Mouse (Mus musculus) heart, embryonic 12.5 days (tissue): ENCODE results near the gene Rfc2. TPM values are rescaled to one million over a fixed set of nuclear protein-coding genes. Genes with fewer than 3 reads are reported as not detected.

Experiments
- ATAC-seq: fragments of 200-750 bp; cut with Nextera tagmentation; 2 replicates; pipeline ENCODE4 v1.8.0; 2017; ENCODE audit warnings: moderate TSS enrichment, moderate library complexity; ENCODE audit not compliant: insufficient number of reproducible peaks, low FRiP score
- H3K27ac ChIP-seq: fragments of 300-500 bp; sonication (generic); 2 replicates; pipeline ENCODE4 v1.5.1; 2016; ENCODE audit warnings: mild to moderate bottlenecking, moderate library complexity; ENCODE audit not compliant: poor library complexity, severe bottlenecking
- H3K27me3 ChIP-seq: fragments of 300-500 bp; sonication (generic); replicated peaks from 2 replicates; pipeline ENCODE4 v1.6.1; 2016; ENCODE audit warnings: mild to moderate bottlenecking, moderate library complexity
- H3K36me3 ChIP-seq: fragments of 300-500 bp; sonication (generic); 2 replicates; pipeline ENCODE4 v1.6.1; 2016; ENCODE audit warnings: mild to moderate bottlenecking, moderate library complexity
- H3K4me1 ChIP-seq: fragments of 300-500 bp; sonication (generic); replicated peaks from 2 replicates; pipeline ENCODE4 v1.6.1; 2016; ENCODE audit warnings: mild to moderate bottlenecking
- H3K4me2 ChIP-seq: fragments of 300-500 bp; sonication (generic); 2 replicates; pipeline ENCODE4 v1.6.1; 2016; ENCODE audit warnings: mild to moderate bottlenecking, moderate library complexity
- H3K4me3 ChIP-seq: fragments of 300-500 bp; sonication (generic); 2 replicates; pipeline ENCODE4 v1.5.1; 2016; ENCODE audit warnings: mild to moderate bottlenecking
- H3K9ac ChIP-seq: fragments of 300-500 bp; sonication (generic); 2 replicates; pipeline ENCODE4 v1.6.1; 2016; ENCODE audit warnings: mild to moderate bottlenecking, moderate library complexity
- H3K9me3 ChIP-seq: fragments of 300-500 bp; sonication (generic); replicated peaks from 2 replicates; pipeline ENCODE4 v1.6.1; 2016; ENCODE audit warnings: mild to moderate bottlenecking, moderate library complexity
- WGBS: fragments of 180-500 bp; shearing (Covaris S2); methylation state at CpG from one replicate; pipeline ENCODE4 v1.1.7; 2016; 5-methylcytosine and 5-hydroxymethylcytosine counted together
- polyA plus RNA-seq: library from polyadenylated mRNA; unstranded; fragments of >200 nt; fragmentation: Nextera tagmentation; extraction: Ambion mirVana; gene quantifications from 2 replicates; pipeline ENCODE4 v1.2.1, GENCODE M21; 2016

Gene Rfc2
- polyA plus RNA-seq, 1 experiment from 2014 or later: 199 TPM

DNA sequence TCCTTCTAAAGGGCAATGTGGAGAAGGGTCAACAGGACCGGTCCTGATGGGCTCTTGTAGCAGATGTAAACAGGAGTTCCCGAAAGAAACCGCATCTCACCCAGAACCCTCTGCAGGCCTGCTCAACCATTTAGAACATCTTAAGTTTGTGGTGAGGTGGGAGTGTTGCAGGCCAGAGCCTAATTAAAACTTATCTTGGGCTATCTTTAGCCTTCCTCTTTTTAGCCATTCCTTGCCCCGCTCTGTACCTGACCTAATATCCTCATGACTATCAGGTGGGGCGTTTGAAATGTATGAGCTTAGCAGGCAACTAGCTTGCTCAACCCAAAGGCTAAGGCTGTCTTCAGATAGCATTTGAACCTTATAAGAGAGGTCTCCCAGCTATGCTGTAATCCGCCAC, 15.5 kb upstream of the Rfc2 start:
- Histone ChIP-seq H3K9me3 (no peaks in the 10 kb centered on the region; the same call in 1 of the 2 replicates), H3K27ac (no peak overlapping the region), H3K4me3 (no peak overlapping the region), H3K36me3 (no peaks in the 10 kb centered on the region), H3K27me3 (no peaks in the 10 kb centered on the region), H3K4me1 (no peaks in the 10 kb centered on the region), H3K4me2 (no peak overlapping the region), H3K9ac (no peak overlapping the region)
- no peak for ATAC-seq
- 79% methylated on average over 6 of the region's 6 CpGs for WGBS

GRCm38 (mm10) chr5:134567445-134567844, 13.7 kb upstream of the Rfc2 start:
- Histone ChIP-seq H3K4me3 (no peak overlapping the region), H3K9me3 (no peaks in the 10 kb centered on the region), H3K27me3 (no peaks in the 10 kb centered on the region), H3K36me3 (no peaks in the 10 kb centered on the region), H3K9ac (no peak overlapping the region), H3K4me1 (peaks cover 5% of the 10 kb centered on the region), H3K27ac (no peak overlapping the region), H3K4me2 (no peak overlapping the region)
- no peak for ATAC-seq
- 63% methylated on average over 4 of the region's 4 CpGs for WGBS

- H3K27ac ChIP-seq: no peak overlapping the region
- ATAC-seq: no peak
- 62% methylated on average over 3 of the region's 3 CpGs for WGBS
- H3K4me3 ChIP-seq: no peak overlapping the region
- no peaks in the 10 kb centered on the region for H3K36me3 ChIP-seq
- H3K9ac ChIP-seq: no peak overlapping the region
- no peak overlapping the region for H3K4me2 ChIP-seq
- no peaks in the 10 kb centered on the region for H3K27me3 ChIP-seq
- peaks cover 11% of the 10 kb centered on the region for H3K4me1 ChIP-seq
- no peaks in the 10 kb centered on the region for H3K9me3 ChIP-seq
Observed at GRCm38 (mm10) chr5:134568030-134568429, 13.1 kb upstream of the Rfc2 start.

DNA sequence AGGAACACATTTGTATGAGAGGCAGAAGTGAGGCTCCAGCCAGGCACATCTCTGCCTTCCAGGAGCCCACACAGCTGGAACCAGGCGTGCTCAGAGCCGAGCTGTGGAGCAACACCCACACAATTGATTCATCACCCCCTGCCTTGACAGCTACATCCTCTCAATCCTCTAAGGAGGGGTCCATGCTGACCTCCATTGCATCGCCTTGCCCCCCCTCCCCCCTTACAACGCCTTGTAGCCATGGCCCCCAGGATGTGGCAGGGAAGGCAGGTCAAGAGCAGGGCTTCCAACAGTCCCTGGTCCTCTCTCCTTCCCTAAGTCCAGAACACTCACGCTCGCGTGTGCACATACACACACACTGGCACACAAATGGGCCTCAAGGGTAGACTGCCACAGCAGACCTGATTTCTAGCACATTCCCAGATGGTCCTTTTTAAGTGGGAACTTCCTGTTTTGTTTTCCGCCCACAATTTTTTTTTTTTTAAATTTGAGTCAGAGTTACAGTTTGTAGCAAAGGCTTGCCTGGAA, 12.1 kb upstream of the Rfc2 start:
- H3K9ac ChIP-seq: no peak overlapping the region
- H3K27me3 ChIP-seq: no peaks in the 10 kb centered on the region
- H3K9me3 ChIP-seq: no peaks in the 10 kb centered on the region
- no peaks in the 10 kb centered on the region for H3K36me3 ChIP-seq
- H3K4me2 ChIP-seq: no peak overlapping the region
- no peak for ATAC-seq
- peak overlapping the region; percentile 29; the same call in 1 of the 2 replicates for H3K27ac ChIP-seq
- H3K4me1 ChIP-seq: peaks cover 13% of the 10 kb centered on the region
- WGBS: 50% methylated on average over 8 of the region's 8 CpGs
- H3K4me3 ChIP-seq: no peak overlapping the region

DNA sequence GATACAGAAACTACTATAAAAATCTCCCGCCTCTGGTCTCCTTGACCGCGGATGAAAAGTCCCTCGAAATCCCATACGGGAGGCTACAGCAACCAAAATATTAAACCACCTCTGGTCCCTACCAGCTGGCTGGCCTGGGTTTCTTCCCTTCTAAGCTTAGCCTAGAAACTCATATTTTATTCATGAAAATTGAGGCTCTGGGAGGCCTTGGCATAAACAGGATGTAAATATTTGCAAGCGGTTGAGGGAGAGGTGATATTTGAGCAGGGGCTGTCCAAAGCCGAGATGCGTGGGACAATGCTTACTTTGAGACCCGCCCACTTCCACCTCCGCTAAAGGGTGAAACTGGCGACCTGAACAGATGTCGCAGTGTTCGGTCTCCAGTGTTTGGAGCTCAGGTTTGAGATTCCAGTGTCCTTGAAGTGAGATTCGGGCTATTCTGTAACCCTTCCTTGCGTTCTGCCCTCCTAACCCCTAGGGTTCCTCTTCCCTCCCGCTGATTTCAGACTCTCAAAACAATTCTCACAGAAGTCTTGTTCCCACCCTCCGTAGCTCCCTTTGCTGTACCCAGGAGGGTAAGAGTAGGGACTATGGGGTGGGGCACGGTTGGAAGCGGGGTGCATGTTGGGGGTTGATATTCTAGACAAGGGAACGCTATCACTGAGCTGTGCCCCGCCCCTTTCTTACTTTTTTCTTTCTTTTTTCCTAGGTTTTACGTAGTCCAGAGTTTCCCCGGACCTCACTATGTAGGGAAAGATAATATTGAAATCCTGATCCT, 9.2 kb upstream of the Rfc2 start:
- ATAC-seq: peak; percentile 68; the same call in 1 of the 2 replicates
- Histone ChIP-seq H3K27me3 (no peaks in the 10 kb centered on the region), H3K4me1 (peaks cover 13% of the 10 kb centered on the region), H3K27ac (peak overlapping the region; percentile 61), H3K9ac (peak overlapping the region; percentile 71), H3K9me3 (no peaks in the 10 kb centered on the region), H3K36me3 (no peaks in the 10 kb centered on the region), H3K4me3 (peak overlapping the region; percentile 57), H3K4me2 (peak overlapping the region; percentile 93)
- WGBS: under 1% methylated on average over 23 of the region's 23 CpGs

GRCm38 (mm10) chr5:134572508-134573214, 8.5 kb upstream of the Rfc2 start:
- Histone ChIP-seq H3K27ac (peak overlapping the region; percentile 61; the same call in 1 of the 2 replicates), H3K4me3 (peak overlapping the region; percentile 57), H3K9ac (peak overlapping the region; percentile 71), H3K9me3 (no peaks in the 10 kb centered on the region), H3K4me2 (peak overlapping the region; percentile 93), H3K36me3 (no peaks in the 10 kb centered on the region), H3K4me1 (peaks cover 13% of the 10 kb centered on the region), H3K27me3 (no peaks in the 10 kb centered on the region)
- ATAC-seq: no peak
- WGBS: 30% methylated on average over 10 of the region's 10 CpGs

DNA sequence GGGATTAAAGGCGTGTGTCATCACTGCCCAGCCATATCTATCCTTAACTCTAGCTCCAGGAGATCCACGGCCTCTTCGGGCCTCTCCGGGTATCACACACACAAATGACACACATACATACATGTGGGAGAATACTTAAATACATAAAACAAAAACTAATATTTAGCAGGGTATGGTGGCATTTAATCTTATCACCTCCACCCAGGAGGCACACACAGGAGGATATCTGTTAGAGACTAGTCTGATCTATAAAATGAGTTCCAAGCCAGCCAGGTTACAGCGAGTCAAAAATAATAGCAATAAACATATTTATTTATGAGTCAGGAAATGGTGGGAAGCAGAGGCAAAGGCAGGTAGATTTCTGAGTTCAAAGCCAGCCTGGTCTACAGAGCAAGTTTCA, 5.3 kb upstream of the Rfc2 start:
- no peak overlapping the region for H3K9ac ChIP-seq
- no peak overlapping the region for H3K27ac ChIP-seq
- no peaks in the 10 kb centered on the region for H3K27me3 ChIP-seq
- no peak overlapping the region for H3K4me2 ChIP-seq
- WGBS: 90% methylated on average over 5 of the region's 5 CpGs
- H3K4me3 ChIP-seq: no peak overlapping the region
- no peaks in the 10 kb centered on the region for H3K9me3 ChIP-seq
- ATAC-seq: no peak
- H3K36me3 ChIP-seq: no peaks in the 10 kb centered on the region
- H3K4me1 ChIP-seq: peaks cover 13% of the 10 kb centered on the region

DNA sequence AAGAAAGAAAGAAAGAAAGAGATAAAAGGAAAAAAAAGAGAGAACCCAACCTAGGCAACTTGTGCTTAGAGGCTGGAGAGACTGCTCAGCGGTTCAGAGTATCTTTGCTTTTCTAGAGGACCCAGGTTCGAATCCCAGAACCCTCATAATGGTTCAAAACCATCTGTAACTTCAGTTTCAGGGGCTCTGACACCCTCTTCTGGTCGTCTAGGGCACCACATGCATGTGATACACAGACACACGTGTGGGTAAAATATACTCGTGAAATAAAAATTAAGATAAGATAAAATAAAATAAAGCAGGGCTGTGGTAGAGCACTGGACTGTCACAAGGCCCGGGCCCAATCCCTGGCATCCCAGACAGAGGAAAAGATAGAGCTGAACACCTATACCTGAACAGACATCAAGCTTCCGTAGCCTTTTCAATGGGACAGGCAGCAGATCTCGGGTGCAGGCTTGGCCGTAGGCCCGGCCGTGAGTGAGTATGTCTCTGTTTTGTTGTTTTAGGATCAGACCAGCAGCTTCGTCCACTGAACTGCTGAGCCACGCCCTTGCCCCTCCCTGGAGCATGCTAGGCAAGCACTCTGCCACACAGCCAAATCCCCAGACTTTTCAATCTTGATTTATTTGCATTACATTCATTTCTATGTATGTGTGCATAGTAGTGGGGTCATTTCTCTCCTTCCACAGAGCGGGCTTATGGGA, 4.5 kb upstream of the Rfc2 start:
- no peak for ATAC-seq
- no peak overlapping the region for H3K9ac ChIP-seq

GRCm38 (mm10) chr5:134577534-134577933, 3.6 kb upstream of the Rfc2 start:
- no peak overlapping the region for H3K9ac ChIP-seq
- no peak overlapping the region for H3K27ac ChIP-seq
- 84% methylated on average over 7 of the region's 7 CpGs for WGBS
- ATAC-seq: no peak
- H3K4me1 ChIP-seq: peaks cover 7% of the 10 kb centered on the region
- no peak overlapping the region for H3K4me3 ChIP-seq
- no peaks in the 10 kb centered on the region for H3K27me3 ChIP-seq
- no peaks in the 10 kb centered on the region for H3K9me3 ChIP-seq
- no peak overlapping the region for H3K4me2 ChIP-seq
- no peaks in the 10 kb centered on the region for H3K36me3 ChIP-seq

More for the DNA sequence above, 4.5 kb upstream of the Rfc2 start:
- peaks cover 13% of the 10 kb centered on the region for H3K4me1 ChIP-seq
- H3K4me2 ChIP-seq: no peak overlapping the region
- WGBS: 73% methylated on average over 14 of the region's 14 CpGs
- H3K36me3 ChIP-seq: no peaks in the 10 kb centered on the region
- no peak overlapping the region for H3K27ac ChIP-seq
- no peaks in the 10 kb centered on the region for H3K9me3 ChIP-seq
- H3K4me3 ChIP-seq: no peak overlapping the region
- no peaks in the 10 kb centered on the region for H3K27me3 ChIP-seq

DNA sequence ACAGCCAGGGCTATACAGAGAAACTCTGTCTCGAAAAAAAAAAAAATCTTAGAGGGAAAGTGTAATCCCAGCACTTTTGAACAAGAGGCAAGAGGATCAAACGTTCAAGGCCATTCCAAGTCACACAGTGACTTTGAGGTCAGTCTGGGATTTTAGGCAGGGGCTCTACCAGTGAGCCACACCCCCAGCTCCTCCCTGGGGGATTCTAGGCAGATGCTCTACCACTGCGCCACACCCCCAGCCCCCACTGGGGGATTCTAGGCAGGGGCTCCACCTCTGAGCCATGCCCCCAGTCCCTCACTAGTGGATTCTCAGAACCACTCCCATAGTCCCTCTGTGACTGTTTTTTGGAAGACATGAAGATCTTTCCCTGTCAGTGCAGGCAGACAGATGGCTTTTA, 2.0 kb upstream of the Rfc2 start:
- no peak overlapping the region for H3K4me3 ChIP-seq
- H3K27me3 ChIP-seq: no peaks in the 10 kb centered on the region
- no peak overlapping the region for H3K4me2 ChIP-seq
- no peak overlapping the region for H3K9ac ChIP-seq
- peaks cover 9% of the 10 kb centered on the region for H3K4me1 ChIP-seq
- H3K9me3 ChIP-seq: no peaks in the 10 kb centered on the region
- no peaks in the 10 kb centered on the region for H3K36me3 ChIP-seq
- WGBS: 55% methylated on average over 3 of the region's 3 CpGs
- no peak for ATAC-seq
- H3K27ac ChIP-seq: no peak overlapping the region
